Mouse (Mus musculus): ENCODE results near the gene Cmtm8.
A peak's percentile ranks its signal among the peaks of the same experiment; 100 is the strongest.

Gene Cmtm8

DNA sequence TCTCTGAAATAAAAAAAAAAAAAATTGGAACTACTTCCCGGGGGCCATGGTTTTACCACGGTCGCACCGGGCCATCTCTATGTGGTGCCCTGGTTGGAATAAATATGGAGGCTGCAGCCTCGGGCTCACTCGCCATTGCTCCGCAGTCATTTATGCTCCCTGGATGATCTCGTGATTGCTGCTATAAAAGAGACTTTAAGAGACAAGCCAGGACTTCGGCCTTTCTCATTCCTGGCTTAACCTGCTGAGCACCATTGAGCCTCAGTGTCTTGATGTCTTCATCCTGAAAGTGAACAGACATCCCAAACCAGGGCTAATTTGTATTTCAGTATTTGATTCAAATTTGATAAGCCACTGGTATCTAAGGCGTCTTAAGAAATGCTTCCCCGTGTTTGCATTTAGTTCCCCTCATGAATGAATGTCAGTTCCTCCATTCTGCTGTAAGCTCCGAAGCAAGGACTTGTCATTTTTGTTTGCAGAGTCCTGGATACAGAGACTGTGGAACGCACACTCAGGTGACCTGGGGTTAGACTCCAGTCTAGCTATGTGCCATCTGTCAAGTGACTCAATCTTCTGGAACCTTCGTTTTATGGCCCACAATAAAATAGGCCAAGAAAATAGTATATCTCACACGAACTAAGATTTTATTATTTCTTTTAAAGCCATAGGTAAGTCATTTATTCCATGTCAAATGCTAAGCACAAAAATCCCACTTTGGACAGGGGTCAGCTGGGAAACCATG, 22.2 kb downstream of the Cmtm8 start:
- DNase-seq (ENCODE audit: low read depth, low spot score) = no peak

DNA sequence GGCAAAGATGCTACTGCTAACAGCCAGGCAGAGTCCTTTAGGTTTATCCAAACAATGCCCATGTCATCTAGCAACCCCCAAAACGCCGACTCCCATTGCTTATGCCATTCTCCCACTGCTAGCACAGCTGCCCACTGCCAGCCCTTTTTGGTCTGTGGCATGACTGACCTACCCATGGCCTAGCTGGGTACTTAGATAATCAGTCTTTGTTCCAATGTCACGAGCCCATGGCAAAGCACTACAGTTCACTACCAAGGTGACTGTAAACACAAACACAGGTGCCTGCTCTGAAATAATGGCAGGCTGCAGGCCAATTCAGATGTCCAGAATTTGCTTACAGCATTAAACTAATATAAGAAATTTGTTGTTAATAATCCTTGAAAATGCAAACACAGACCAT, 25.0 kb downstream of the Cmtm8 start:
- no peak for DNase-seq (ENCODE audit: low read depth, low spot score)

DNA sequence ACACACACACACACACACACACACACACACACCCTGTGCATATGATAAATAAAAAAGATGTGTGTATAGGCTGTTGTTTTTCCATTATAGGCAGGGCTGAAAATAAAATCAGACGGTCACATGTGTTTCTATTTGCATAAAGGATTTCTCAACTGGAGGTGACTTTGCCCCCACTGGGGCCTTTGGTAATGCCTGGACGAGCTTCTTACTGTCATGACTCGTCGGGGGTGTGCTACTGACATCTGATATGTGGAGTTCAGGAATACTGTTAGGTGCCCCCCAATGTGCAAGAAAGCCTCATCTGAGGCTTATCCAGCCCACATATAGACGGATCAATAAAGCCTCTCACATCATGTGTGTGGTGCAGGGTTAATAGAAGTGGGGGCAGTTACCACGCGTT, 26.9 kb downstream of the Cmtm8 start:
- DNase-seq (ENCODE audit: low read depth, low spot score) = no peak

DNA sequence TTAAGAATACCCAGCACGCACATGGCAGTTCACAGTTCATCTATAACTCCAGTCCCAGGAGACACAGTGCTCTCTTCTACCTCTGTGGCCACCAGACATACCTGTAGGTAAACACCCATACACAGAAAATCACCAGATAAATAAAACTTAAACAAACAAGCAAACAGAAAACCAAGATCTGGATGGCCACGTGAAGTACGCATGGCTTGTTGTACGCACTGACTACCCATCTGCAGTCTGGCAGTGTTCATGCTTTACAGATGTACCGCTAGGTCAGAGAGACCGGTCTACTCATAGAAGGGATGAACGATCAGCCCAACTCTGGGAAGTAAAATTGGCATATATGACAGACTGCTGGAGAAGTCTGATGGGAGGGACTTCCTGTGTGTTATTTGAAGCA, 27.8 kb downstream of the Cmtm8 start:
- no peak for DNase-seq (ENCODE audit: low read depth, low spot score)

DNA sequence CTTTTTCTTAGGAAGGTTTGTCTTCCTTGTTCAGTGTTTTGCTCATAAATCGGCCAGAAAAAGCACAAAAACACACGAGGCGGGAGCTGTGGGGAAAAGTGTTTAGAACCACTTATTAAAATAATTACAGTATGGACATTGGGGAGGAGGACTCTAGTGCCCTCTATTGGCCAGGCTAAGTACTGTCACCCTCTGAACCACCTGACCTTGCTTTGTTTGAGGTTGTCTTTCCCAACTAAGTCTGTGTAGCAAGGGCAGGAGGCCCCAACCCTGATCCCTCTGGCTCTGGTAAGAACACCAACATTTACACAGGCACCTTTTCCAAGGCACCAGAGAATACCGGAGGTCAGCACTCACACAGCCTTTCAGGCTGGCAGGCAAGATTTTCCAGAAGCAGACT, 28.6 kb downstream of the Cmtm8 start:
- peak; percentile 45 for DNase-seq (ENCODE audit: low read depth, low spot score)

DNA sequence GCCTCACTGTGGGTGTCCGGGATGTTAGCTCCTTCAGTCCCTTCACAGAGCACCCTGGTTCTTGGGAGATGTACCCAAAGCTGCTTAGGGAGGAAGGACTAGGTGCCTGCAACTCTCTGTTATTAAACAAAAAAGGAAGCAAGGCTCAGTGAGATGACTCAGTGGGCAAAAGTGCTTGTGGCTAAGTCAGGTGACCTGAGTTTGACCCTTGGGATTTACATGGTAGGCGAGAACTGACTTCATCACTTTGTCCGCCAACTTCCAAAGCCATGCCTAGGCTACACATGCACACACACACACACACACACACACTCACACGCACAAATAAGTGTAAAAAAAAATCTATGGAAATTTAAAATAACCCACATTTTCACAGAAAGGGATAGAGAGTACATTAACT, 32.0 kb downstream of the Cmtm8 start:
- no peak for DNase-seq (ENCODE audit: low read depth, low spot score)

DNA sequence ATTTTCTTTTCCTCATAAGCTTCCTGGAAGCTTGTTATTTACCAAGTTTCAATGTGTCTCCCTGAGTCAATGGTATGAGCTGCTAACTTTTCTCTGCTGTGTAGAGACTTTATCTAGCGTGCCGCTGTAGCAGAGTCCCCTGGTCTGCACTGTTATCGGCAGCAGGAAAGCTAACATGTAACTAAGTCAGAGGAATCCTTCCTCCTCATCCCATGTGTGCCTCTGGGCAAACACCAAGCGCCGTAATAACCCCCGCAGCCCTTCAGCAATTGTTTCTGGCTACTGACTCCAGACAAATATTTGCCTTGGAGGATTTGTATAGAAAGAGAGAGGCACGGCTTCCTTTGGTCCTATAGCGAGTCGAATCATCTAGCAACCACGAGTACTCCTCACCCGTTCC, 33.1 kb downstream of the Cmtm8 start:
- no peak for DNase-seq (ENCODE audit: low read depth, low spot score)

DNA sequence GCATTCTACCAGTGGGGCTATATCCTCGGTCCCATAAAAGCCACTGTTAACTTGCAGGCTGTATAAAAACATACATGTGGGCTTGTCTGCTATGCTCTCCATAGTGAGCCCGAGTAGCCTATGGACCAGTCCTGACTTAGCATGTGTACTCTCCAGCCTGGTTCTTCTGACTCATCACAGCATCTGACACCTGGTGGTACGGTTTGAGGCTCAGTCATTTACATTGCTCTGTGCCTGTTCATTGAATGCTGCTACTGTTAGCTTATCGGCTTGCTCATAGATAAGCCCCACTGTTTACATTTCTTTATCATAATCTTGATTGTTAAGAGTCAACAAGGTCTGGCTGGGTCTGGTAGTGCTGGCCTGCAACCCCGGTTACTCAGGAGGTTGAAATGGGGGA, 35.3 kb downstream of the Cmtm8 start:
- no peak for DNase-seq (ENCODE audit: low read depth, low spot score)

DNA sequence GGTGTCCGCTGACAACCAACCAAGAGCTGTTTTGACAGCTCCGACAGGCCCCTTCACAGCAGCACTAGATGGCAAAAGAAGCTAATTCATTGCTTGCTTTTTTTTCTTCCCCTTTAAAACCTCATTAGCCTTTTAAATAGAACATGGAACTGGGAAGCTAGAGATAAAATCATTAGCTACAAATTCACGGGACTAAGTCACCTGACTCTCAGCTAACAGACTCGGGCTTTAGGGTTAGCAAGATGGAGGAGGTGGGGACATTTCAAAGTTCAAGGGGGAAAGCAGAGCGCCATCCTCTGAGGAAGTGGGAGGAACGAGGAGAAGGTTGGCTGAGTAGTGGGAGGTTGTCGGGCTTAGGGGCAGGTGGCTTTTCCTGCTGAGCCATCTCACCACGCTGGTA, 36.7 kb downstream of the Cmtm8 start:
- no peak for DNase-seq (ENCODE audit: low read depth, low spot score)

DNA sequence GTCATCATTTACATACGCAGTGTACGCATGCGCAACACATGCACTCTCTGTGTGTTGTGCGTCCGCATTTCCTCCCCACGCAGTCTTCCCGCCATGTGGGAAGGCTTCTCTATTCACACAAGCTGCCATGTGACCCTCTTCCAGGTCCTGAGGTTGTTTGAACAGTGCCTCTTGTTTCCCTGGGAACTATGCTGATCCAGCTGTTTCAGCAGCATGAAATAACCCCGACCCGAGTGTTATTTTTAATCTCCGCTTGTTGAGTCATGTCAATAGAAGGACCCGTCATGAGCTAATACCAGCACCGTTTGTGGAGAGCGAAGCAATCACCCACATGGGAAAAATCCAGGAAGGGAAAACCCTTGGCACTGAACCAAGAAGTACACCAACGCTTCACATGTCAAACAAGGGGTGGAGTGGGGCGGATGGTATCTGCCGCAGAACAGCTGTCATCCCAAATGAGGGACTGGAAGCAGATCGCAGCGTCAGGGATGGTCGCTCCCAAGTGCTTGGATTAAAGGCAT, 38.7 kb downstream of the Cmtm8 start:
- DNase-seq (ENCODE audit: low read depth, low spot score) = peak; percentile 60

DNA sequence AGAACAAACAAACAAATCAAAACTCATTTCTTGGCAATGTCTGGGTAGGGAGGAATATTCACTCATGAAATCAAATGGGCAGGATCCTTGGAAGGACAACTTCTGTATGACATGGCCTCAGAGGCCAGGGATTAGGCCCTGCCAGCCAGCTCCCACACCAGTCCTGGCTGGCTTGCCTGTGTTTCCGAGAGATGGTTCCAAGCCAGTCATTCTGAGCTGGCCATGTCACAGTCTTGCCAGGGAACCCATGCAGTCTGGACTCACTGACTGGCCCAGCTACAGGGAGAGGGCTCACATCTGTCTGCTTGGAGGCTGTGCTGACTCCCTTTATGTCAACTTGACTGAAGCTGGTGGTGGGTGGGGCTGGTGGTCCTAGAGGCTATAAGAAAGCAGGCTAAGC, 41.8 kb downstream of the Cmtm8 start:
- peak; percentile 58 for DNase-seq (ENCODE audit: low read depth, low spot score)

DNA sequence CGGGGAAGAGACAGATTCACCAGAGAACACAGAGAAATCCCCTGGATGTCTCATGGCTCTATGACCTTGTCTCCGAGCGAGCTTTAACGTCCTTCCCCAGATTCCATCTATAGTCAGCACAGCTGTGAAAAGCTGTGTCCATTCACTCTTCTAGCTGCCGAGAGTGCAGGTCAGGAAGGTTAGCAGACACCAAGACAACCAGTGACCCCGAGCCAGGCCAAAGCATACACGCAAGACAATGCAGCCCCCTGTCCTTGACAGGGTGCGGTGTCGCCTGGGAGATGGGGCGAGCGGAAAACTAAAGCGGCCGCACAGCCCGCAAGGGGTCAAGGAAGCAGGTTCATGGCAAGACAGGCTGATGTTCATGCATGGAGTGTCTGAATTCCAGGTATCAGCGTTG, 42.7 kb downstream of the Cmtm8 start:
- no peak for DNase-seq (ENCODE audit: low read depth, low spot score)

DNA sequence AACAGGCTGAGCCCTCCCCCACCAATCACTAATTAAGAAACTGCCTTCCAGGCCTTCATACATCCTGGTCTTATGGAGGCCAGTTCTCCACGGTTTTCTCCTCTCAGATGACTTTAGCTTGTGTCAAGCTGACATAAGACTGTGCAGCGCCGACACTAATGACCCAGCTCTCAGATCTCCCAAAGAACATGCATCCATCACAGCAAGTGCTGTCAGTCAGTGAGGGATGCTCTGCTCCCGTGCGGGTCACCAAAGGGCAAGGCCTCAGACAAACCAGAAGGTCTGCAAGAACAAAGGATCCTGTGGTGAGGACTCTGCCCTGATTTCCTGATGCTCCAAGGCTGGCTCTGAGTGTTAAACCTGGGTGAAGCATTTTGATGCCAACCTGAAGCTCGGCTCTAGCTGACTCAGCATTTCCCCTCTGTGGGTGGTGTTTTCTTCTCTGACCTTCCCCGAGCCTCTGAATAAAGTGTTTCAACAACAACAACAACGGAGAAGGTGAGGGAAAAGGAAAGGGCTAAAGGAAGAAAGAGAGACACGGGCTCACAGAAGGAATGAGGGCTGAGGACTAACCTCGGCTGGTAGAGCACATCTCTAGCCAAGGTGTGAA, 44.4 kb downstream of the Cmtm8 start:
- DNase-seq (ENCODE audit: low read depth, low spot score) = no peak

DNA sequence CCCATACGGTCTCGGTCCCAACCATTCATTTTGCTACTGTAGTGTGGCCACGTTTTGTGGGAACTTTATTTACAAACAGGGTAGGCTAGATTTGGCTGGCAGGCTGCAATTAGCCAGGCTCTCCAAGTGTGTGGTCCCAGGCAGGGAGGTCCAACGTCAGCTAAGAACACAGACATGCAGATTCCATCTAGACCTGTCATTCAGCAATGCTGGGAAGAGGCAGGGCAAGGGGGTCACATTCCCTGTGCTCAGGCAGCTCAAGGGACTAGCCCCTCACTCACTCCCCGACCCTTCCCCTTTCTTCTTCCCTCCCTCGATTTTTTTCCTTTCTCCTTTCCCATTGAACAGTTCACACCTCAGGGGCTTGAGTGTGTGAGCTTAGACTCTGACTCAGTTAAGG, 45.1 kb downstream of the Cmtm8 start:
- no peak for DNase-seq (ENCODE audit: low read depth, low spot score)

DNA sequence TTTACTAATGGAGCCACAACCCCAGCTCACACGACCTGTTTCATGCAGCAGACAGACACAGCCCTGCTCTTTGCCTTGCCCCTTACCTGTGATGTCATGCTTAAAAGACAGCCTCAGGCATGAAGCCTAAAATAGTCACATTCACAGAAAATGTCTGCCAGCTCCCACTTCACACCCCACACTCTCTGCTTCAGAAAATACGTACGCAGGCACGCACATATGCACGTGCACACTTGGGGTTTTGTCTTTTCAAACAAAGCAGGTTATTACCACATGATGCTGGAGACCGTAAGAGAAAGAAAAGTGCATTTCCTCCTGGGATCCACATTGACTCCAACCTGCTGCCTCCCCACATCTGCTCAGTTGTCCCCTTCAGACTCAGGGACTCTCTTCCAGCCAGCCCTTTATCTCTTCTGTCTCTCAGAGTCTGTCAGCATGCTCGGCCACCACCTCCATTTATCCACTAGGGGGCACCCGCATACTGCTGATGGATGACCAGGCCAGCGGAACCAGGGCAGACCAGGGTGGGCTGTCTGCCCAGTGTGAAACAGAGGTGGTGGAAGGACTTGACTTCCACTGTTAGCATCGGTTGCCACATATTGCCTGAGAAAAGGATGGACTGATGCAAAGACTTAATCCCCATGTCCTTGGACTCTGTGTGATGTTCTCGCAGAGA, 46.5 kb downstream of the Cmtm8 start:
- DNase-seq (ENCODE audit: low read depth, low spot score) = peak; percentile 68

DNA sequence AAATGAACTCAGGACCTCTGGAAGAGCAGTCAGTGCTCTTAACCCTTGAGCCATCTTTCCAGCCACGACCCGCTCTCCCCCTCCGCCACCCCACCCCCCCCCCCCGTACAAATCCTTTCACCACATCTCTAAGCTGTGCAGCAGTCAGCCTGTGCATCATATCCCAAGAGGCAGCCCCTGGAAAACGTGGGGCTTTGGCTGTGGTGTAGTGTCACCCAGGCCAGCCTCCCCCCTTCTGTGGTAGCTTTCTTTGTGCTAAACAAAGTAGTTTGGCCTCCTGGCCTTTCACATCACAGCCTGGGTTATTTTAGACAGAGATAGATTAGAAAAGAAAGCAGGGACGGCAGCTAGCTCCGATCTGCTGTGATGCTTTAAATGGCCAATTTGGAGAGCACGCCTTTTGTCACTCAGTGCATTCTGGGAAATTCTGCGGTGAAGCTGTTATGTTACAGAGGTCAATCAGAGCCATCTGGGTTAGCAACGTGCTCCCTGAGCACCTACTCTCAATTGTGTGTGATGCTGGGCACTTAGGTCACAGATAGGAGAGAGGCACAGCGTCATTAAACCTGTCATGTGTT, 47.4 kb downstream of the Cmtm8 start:
- no peak for DNase-seq (ENCODE audit: low read depth, low spot score)

DNA sequence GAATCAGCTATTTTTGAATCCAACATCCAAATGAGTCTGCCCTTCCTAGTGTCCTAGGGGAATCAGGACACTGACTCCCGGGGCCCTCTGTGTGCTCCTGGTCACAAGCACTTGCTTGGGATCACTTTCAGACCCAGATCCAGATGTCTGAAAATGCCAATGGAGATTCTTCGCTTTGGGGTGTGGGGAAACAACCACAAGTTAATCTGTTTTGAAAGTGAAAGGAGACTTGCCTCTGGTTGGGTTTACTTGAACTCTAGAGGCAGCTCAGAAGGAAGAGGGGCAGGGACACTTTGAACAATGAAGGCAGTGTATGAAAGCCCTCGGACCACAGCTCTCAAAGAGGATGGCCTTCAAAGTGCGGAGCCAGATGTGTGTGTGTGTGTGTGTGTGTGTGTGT, 49.5 kb downstream of the Cmtm8 start:
- no peak for DNase-seq (ENCODE audit: low read depth, low spot score)

DNA sequence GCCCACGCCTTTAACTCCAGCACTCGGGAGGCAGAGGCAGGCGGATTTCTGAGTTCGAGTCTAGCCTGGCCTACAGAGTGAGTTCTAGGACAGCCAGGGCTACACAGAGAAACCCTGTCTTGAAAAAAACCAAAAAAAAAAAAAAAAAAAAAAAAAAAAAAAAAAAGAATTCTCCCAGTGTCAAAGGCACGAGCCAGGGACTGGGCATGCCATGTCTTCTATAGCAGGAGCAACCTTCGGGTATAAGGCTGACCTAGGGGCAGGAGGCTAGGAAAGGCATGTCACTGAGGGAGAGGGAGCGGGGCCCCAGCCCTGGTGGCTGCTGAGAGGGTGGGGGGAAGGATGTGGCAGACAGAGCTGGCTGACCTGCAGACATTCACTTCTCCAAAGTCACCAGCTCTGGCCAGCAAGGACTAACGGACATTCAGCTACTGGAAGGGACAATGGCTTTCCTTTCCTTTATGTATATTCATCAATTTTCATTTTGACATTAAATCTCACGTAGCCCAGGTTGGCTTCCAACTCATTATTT, 50.1 kb downstream of the Cmtm8 start:
- no peak for DNase-seq (ENCODE audit: low read depth, low spot score)

DNA sequence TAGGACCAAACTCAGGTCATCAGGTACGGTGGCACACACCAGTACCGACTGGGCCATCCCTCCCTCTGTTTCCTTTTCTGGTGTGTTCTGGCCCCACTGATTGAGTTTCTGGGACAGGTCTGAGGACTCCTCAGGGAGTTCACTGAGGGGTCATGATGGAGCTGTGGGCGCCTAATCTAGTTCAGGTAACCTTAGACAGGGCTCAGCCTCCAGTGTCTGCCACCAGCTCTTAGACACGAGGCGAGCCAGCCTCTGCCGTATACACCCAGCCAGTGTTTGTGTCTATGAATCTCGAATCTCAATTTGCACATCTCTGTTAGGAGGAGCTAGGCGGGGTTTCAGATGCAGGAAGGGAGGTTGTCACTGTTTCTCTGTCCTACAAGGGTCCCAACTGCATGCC, 54.0 kb downstream of the Cmtm8 start:
- DNase-seq (ENCODE audit: low read depth, low spot score) = no peak

DNA sequence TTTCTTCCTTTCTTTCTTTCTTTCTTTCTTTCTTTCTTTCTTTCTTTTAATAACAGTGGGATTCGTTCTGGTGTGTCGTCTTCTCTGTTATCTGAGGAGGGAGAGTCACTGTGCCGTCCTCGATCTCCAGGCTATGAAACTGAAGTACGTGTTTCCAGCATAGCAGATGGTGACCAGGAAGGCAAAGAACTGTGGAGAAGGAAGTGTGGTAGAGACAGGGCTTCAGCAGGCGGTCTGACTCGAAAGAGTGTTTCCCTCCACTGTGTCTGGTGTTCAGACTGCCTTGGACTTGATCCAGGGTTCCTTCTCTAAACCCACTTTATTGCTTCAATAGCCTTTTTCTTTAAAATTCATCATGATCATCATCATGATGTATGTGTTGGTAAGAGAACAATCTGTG, 54.4 kb downstream of the Cmtm8 start:
- no peak for DNase-seq (ENCODE audit: low read depth, low spot score)

DNA sequence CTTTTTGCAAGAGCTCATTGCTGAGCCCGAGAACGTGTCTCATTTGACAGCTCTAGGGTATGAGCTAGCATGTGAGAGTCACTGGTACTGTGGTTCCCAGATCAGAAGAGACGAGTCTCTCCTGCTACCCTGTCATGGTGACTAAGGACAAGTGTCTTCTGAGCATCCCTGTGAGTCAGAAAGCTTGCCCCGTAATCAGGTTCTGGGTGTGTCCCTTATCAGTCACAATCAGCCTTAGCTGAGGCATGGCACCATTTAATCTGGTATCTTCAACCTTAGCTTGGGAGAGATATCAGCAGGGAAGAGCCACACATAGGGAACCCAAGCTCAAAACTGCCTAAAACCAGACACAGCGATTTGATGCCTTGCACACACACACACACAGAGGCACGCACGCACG, 55.3 kb downstream of the Cmtm8 start:
- no peak for DNase-seq (ENCODE audit: low read depth, low spot score)

DNA sequence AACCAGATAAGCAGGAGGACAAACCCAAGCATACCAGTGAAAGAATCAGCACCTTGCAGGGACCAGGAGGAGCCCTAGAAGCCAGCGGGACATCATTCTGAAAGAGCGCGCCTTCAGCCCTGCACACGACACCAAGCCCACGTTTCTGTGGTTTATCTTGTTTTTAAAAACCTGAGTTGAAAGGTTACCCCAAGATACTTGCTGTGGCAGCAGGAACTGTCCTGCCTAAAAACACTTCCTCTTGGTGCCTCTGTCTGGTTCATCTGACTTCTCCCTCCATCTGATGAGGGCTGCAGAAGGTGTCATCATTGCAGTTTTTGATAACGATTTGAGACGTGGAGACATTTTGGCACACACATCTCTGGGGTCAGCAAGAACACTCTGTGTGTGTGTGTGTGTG, 56.2 kb downstream of the Cmtm8 start:
- DNase-seq (ENCODE audit: low read depth, low spot score) = no peak

All from skeletal muscle tissue, adult 2 months (tissue).